Mouse (Mus musculus): ENCODE results near the gene Camsap3. TPM values are rescaled to one million over a fixed set of nuclear protein-coding genes. Genes with fewer than 3 reads are reported as not detected.
A peak's percentile ranks its signal among the peaks of the same experiment; 100 is the strongest.
"Not testable (repeated sequence)": the region's sequence is repeated elsewhere in the genome, so short reads cannot be mapped to it uniquely, and the experiment has no call there.

The Camsap3 gene
- total and polyA plus RNA-seq, 2 experiments from 2014 or later: 42.4 to 103 TPM

DNA sequence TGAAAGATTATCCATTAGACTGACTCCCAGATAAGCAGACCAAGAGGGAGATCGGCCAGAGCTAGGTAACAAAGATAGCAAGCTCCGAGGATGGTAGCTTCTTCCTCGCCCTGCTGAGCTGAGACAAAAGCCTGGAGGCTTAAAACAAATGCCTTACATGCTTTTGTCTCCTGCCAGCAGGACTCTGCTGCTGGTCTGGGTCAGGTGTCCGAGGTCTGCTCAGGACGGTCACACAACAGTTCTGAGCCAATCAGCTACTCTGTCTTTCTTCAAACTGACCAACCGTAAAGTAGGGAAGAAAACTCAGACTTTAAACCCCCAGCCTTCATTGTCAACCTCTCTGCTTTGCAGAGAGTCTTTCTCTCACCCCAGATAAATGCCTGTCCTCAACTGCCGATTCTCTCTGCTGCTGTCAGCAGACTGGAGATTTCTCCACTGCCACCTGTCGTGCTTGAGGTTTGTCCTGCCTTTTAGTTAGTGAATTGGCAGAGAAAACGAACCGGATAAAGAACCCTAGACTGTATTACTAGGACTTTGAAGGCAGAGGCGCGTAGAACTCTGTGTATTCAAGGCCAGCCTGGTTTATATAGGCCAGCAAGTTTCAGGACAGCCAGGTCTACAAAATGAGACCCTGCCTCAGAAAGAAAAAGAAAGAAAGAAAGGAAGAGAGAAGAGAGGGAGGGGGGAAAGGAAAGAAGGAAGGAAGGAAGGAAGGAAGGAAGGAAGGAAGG lies 19.3 kb upstream of the Camsap3 start, which contains the start of gene C330021F23Rik:
C330021F23Rik (plus strand) TSS at position 350 of the 731 bp plus-strand sequence.
- H3K27ac ChIP-seq (ENCODE audit: low read depth, low read length): no peak within 1 kb of the TSS
- ATAC-seq (no peak), DNase-seq (no peak)
- H3K4me1 ChIP-seq (ENCODE audit: insufficient read depth): peaks cover 2% of the 10 kb centered on the region; the same call in 1 of the 2 replicates
- no peaks in the 10 kb centered on the region for H3K36me3 ChIP-seq (ENCODE audit: insufficient read depth)
- H3K27me3 ChIP-seq (ENCODE audit: insufficient read depth, low read length): no peaks in the 10 kb centered on the region
- no peaks in the 10 kb centered on the region for H3K9me3 ChIP-seq (ENCODE audit: low read length)
- no peak within 1 kb of the TSS for H3K9ac ChIP-seq
- TF ChIP-seq CTCF (IDR thresholded peaks at IDR 0.05; ENCODE audit: low read depth): no peak
- H3K4me2 ChIP-seq (ENCODE audit: low read depth): peak within 1 kb of the TSS; percentile 23; the same call in 1 of the 2 replicates
- WGBS: 2% methylated on average over 12 of the region's 12 CpGs
- H3K4me3 ChIP-seq (ENCODE audit: low read depth, low read length): no peak within 1 kb of the TSS

GRCm38 (mm10) chr8:3568378-3568777 lies 18.7 kb upstream of the Camsap3 start:
- no peak overlapping the region for H3K4me2 ChIP-seq (ENCODE audit: low read depth)
- H3K27me3 ChIP-seq (ENCODE audit: insufficient read depth, low read length): no peaks in the 10 kb centered on the region
- H3K36me3 ChIP-seq (ENCODE audit: insufficient read depth): no peaks in the 10 kb centered on the region
- H3K9ac ChIP-seq: no peak overlapping the region
- no peaks in the 10 kb centered on the region for H3K9me3 ChIP-seq (ENCODE audit: low read length)
- no peak for TF ChIP-seq CTCF (IDR thresholded peaks at IDR 0.05; ENCODE audit: low read depth)
- WGBS: 6% methylated on average over 7 of the region's 7 CpGs
- H3K4me3 ChIP-seq (ENCODE audit: low read depth, low read length): no peak overlapping the region
- ATAC-seq (no peak), DNase-seq (no peak)
- no peak overlapping the region for H3K27ac ChIP-seq (ENCODE audit: low read depth, low read length)
- peaks cover 2% of the 10 kb centered on the region; the same call in 1 of the 2 replicates for H3K4me1 ChIP-seq (ENCODE audit: insufficient read depth)

DNA sequence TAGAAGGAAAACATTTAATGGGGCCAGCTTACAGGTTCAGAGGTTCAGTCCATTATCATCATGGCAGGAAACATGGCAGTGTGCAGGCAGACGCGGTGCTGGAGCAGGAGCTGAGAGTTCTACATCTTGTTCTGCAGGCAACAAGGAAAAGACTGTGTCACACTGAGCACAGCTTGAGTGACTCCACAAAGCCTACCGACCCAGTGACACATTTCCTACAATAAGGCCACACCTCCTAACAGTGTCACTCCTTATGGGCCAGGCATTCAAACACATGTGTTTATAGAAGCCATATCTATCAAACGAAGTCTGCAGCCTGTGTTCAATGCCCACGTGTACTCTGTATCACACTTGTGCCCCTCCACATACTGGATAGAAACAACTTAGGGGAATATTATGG lies 17.3 kb upstream of the Camsap3 start:
- H3K4me3 ChIP-seq (ENCODE audit: low read depth, low read length): no peak overlapping the region
- H3K4me1 ChIP-seq (ENCODE audit: insufficient read depth): peaks cover 2% of the 10 kb centered on the region; the same call in 1 of the 2 replicates
- no peaks in the 10 kb centered on the region for H3K36me3 ChIP-seq (ENCODE audit: insufficient read depth)
- ATAC-seq (no peak), DNase-seq (no peak)
- H3K9ac ChIP-seq: no peak overlapping the region
- no peak overlapping the region for H3K4me2 ChIP-seq (ENCODE audit: low read depth)
- H3K27me3 ChIP-seq (ENCODE audit: insufficient read depth, low read length): no peaks in the 10 kb centered on the region
- no peak for TF ChIP-seq CTCF (IDR thresholded peaks at IDR 0.05; ENCODE audit: low read depth)
- H3K9me3 ChIP-seq (ENCODE audit: low read length): no peaks in the 10 kb centered on the region
- H3K27ac ChIP-seq (ENCODE audit: low read depth, low read length): no peak overlapping the region
- WGBS: 89% methylated on average over 5 of the region's 5 CpGs

- WGBS: 92% methylated on average over 3 of the region's 3 CpGs
- TF ChIP-seq CTCF (IDR thresholded peaks at IDR 0.05; ENCODE audit: low read depth): no peak
Observed at GRCm38 (mm10) chr8:3574546-3574945, 12.5 kb upstream of the Camsap3 start.

DNA sequence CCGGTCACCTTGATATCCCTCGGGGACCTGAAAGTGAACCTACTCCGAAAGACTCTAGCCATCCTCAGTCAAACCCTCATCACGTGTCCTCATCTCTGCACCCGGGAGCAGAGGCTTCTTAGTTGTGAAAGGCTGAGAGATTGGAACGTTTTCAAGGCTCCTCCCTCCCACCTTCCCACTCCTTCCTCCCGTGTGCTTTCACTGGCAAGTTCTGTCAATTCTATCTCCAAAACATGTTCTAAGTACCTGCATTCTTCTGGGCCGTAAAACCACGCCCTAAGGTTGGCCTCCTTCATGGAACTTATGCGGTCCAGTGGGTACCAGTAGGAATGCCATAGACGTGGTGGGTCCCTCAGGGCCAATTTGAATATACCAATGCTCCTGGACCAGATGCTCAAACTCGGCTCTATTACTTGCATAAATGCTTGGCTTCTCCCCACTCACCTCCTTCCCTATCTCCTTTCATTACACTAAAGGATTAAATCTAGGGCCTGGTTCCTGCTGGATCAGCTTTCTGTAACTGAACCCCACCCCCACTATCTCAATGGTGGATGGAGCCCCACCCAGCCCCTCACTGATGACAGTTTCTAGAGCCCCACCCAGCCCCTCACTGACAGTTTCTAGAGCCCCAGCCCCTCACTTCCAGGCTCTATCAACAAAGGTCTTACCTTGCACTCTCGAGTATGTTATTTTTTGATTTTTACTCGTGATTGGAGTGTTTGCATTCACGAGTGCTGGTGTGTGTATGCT lies 10.7 kb upstream of the Camsap3 start:
- Histone ChIP-seq H3K4me3 (ENCODE audit: low read depth, low read length) (no peak overlapping the region), H3K4me2 (ENCODE audit: low read depth) (no peak overlapping the region), H3K9me3 (ENCODE audit: low read length) (no peaks in the 10 kb centered on the region), H3K36me3 (ENCODE audit: insufficient read depth) (no peaks in the 10 kb centered on the region), H3K9ac (no peak overlapping the region), H3K27me3 (ENCODE audit: insufficient read depth, low read length) (no peaks in the 10 kb centered on the region), H3K4me1 (ENCODE audit: insufficient read depth) (no peaks in the 10 kb centered on the region), H3K27ac (ENCODE audit: low read depth, low read length) (no peak overlapping the region)
- ATAC-seq: no peak
- no peak for TF ChIP-seq CTCF (IDR thresholded peaks at IDR 0.05; ENCODE audit: low read depth)
- DNase-seq: no peak
- 83% methylated on average over 15 of the region's 15 CpGs for WGBS

More at GRCm38 (mm10) chr8:3574546-3574945, 12.5 kb upstream of the Camsap3 start:
- Histone ChIP-seq H3K4me2 (ENCODE audit: low read depth) (no peak overlapping the region), H3K4me3 (ENCODE audit: low read depth, low read length) (no peak overlapping the region), H3K9ac (no peak overlapping the region), H3K36me3 (ENCODE audit: insufficient read depth) (no peaks in the 10 kb centered on the region), H3K27ac (ENCODE audit: low read depth, low read length) (no peak overlapping the region), H3K9me3 (ENCODE audit: low read length) (no peaks in the 10 kb centered on the region), H3K27me3 (ENCODE audit: insufficient read depth, low read length) (no peaks in the 10 kb centered on the region), H3K4me1 (ENCODE audit: insufficient read depth) (no peaks in the 10 kb centered on the region)
- ATAC-seq: no peak
- no peak for DNase-seq

DNA sequence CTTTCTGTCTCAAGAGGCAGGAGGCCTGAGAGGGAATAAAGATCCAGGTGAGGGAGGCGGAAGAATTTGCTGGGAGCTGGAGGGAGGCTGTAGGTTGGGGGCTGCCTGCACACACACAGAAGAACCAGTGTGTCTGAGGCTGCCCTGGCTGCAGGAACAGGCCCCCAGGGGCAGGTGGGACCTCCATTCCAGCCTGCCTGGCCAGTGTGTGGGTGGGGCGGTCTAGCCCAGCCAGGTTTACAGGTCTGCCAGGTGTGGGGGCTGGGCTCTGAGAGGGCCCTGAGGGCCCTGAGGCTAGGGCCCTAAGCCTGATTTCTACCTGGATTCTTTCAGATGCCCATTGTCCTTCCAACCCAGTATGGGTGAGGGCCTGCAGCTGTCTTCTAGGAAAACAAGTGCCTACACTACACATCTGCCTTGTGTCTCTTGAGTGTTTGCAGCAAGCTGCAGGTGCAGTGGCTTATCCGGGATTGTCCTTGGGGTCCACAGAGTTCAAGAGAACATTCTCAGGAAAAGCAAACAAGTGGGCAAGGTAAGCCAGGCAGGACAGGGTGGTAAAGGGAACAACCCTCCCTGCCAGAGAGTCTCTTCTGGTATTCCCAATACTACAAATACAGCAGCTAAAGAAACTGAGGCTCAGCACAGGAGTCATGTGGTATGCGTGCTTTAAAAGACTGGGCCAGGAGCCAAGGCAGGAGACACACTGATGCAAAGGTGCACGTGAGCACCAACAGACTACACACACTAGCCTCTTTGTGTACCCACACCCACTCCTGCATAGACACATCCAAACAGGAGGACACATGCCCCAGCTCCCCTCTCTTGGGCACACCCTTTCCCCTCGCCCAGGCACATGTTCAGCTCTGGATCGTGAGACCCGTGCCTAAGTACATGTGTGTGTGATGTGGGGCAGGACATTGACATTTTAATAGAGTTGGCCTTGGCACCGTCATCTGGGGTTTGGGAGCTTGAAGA lies 7.4 kb upstream of the Camsap3 start:
- 84% methylated on average over 9 of the region's 9 CpGs for WGBS
- Histone ChIP-seq H3K9ac (no peak overlapping the region), H3K4me3 (ENCODE audit: low read depth, low read length) (no peak overlapping the region), H3K4me2 (ENCODE audit: low read depth) (no peak overlapping the region), H3K27me3 (ENCODE audit: insufficient read depth, low read length) (no peaks in the 10 kb centered on the region), H3K9me3 (ENCODE audit: low read length) (no peaks in the 10 kb centered on the region), H3K36me3 (ENCODE audit: insufficient read depth) (no peaks in the 10 kb centered on the region), H3K4me1 (ENCODE audit: insufficient read depth) (no peaks in the 10 kb centered on the region), H3K27ac (ENCODE audit: low read depth, low read length) (no peak overlapping the region)
- no peak for ATAC-seq
- TF ChIP-seq CTCF (IDR thresholded peaks at IDR 0.05; ENCODE audit: low read depth): no peak
- DNase-seq: no peak

GRCm38 (mm10) chr8:3581961-3582360 lies 5.1 kb upstream of the Camsap3 start:
- H3K36me3 ChIP-seq (ENCODE audit: insufficient read depth); ATAC-seq; H3K9ac ChIP-seq; H3K27me3 ChIP-seq (ENCODE audit: insufficient read depth, low read length); H3K9me3 ChIP-seq (ENCODE audit: low read length); DNase-seq; H3K4me3 ChIP-seq (ENCODE audit: low read depth, low read length); H3K4me2 ChIP-seq (ENCODE audit: low read depth); H3K27ac ChIP-seq (ENCODE audit: low read depth, low read length); H3K4me1 ChIP-seq (ENCODE audit: insufficient read depth): not testable (repeated sequence)
- WGBS: 70% methylated on average over 1 of the region's 3 CpGs

All from forebrain, postnatal 0 days (tissue).